Mouse (Mus musculus) midbrain, embryonic 14.5 days (tissue): Measurements from ENCODE around the gene Aifm2. TPM values are rescaled to one million over a fixed set of nuclear protein-coding genes. Genes with fewer than 3 reads are reported as not detected.

Source experiments
- ATAC-seq: fragments of 200-750 bp; cut with Nextera tagmentation; 2 replicates; pipeline ENCODE4 v1.8.0; 2017; ENCODE audit warnings: moderate number of reproducible peaks, moderate library complexity; ENCODE audit not compliant: low FRiP score, low TSS enrichment
- DNase-seq: peaks from one replicate; pipeline ENCODE4 v3.0.0-alpha.2; 2015
- H3K27ac ChIP-seq: fragments of 300-500 bp; sonication (generic); replicated peaks from 2 replicates; pipeline ENCODE4 v1.5.1; 2014; ENCODE audit warnings: mild to moderate bottlenecking, low read depth, low read length, moderate library complexity
- H3K27me3 ChIP-seq: fragments of 300-500 bp; sonication (generic); 2 replicates; pipeline ENCODE4 v1.6.1; 2014; ENCODE audit warnings: low read length, control low read depth, mixed read lengths; ENCODE audit not compliant: control insufficient read depth, insufficient read depth
- H3K36me3 ChIP-seq: fragments of 300-500 bp; sonication (generic); 2 replicates; pipeline ENCODE4 v1.6.1; 2014; ENCODE audit warnings: low read length, control low read depth; ENCODE audit not compliant: control insufficient read depth, insufficient read depth
- H3K4me1 ChIP-seq: fragments of 300-500 bp; sonication (generic); 2 replicates; pipeline ENCODE4 v1.6.1; 2014; ENCODE audit warnings: mild to moderate bottlenecking, antibody characterized with exemption, low read length, control low read depth; ENCODE audit not compliant: control insufficient read depth, insufficient read depth
- H3K4me2 ChIP-seq: fragments of 300-500 bp; sonication (generic); 2 replicates; pipeline ENCODE4 v1.6.1; 2014; ENCODE audit warnings: mild to moderate bottlenecking, low read length, moderate library complexity
- H3K4me3 ChIP-seq: fragments of 300-500 bp; sonication (generic); replicated peaks from 2 replicates; pipeline ENCODE4 v1.5.1; 2014; ENCODE audit warnings: low read depth, low read length
- H3K9ac ChIP-seq: fragments of 300-500 bp; sonication (generic); replicated peaks from 2 replicates; pipeline ENCODE4 v1.6.1; 2014; ENCODE audit warnings: mild to moderate bottlenecking, low read length, moderate library complexity
- H3K9me3 ChIP-seq: fragments of 300-500 bp; sonication (generic); 2 replicates; pipeline ENCODE4 v1.6.1; 2016; ENCODE audit warnings: low read length, control low read depth, mixed read lengths; ENCODE audit not compliant: control insufficient read depth
- WGBS: fragments of 180-500 bp; shearing (Covaris S2); extraction: QIAGEN DNeasy Blood & Tissue Kit; methylation state at CpG from one replicate; pipeline ENCODE4 v1.1.7; 2014; 5-methylcytosine and 5-hydroxymethylcytosine counted together
- polyA plus RNA-seq: library from polyadenylated mRNA; unstranded; fragments of >200 nt; fragmentation: Nextera tagmentation; extraction: Ambion mirVana; gene quantifications from 2 replicates; pipeline ENCODE4 v1.2.1, GENCODE M21; 2014

The Aifm2 gene
- polyA plus RNA-seq, 1 experiment from 2014 or later = 7.0 TPM

DNA sequence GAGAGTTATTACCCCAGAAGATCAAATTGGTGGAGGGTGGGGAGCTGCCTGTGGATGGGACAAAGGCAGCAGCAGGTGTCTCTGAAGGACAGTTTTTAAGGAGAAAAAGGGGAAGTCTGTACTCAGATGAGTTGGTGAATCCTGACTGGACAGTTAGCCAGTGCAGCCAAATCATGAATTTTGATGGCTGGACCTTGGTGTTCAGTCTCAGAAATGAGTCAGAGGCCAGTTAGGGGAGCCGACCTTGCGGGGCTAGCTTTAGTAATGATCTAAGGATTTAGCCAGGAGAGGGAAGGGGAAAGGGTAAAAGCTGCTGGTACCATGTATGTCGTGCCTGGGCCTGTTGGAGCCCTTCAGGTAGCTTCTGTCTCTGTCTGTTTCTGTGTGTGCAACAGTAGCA lies 1.5 kb upstream of the Aifm2 start:
- peaks cover 6% of the 10 kb centered on the region; the same call in 1 of the 2 replicates for H3K4me1 ChIP-seq
- DNase-seq (no peak), ATAC-seq (no peak)
- H3K4me3 ChIP-seq = no peak overlapping the region
- no peak overlapping the region for H3K9ac ChIP-seq
- H3K4me2 ChIP-seq = no peak overlapping the region
- H3K27ac ChIP-seq = no peak overlapping the region
- H3K36me3 ChIP-seq = no peaks in the 10 kb centered on the region
- no peaks in the 10 kb centered on the region for H3K9me3 ChIP-seq
- H3K27me3 ChIP-seq = no peaks in the 10 kb centered on the region
- 75% methylated on average over 3 of the region's 3 CpGs for WGBS

DNA sequence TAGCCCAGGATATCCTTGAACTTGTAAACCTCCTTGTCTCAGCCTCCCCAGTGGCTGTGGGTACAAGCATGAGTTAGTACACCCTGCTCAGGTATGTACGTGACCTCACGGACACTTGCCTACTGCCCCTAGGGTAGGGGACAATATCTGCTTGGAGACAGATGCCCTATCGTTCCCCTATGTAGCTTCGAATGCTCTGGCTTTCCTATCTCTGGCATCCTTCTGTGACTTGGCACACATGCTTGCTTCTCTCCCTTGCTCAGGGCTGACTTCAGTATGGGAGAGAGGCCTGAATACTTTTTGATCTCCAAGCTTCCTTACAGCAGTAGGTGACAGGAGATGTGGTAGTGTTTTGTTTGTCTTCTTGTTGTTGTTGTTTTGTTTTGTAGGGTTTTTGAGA lies 917 bp upstream of the Aifm2 start:
- WGBS = 92% methylated on average over 4 of the region's 4 CpGs
- Histone ChIP-seq H3K4me2 (no peak overlapping the region), H3K9me3 (no peaks in the 10 kb centered on the region), H3K4me1 (peaks cover 6% of the 10 kb centered on the region; the same call in 1 of the 2 replicates), H3K27ac (no peak overlapping the region), H3K4me3 (no peak overlapping the region), H3K36me3 (no peaks in the 10 kb centered on the region), H3K27me3 (no peaks in the 10 kb centered on the region), H3K9ac (no peak overlapping the region)
- ATAC-seq = no peak
- no peak for DNase-seq

- no peak; the same call in 1 of the 2 replicates for ATAC-seq
- peak overlapping the region; percentile 70 for H3K4me2 ChIP-seq
- peak overlapping the region; percentile 44 for H3K9ac ChIP-seq
- peaks cover 6% of the 10 kb centered on the region; the same call in 1 of the 2 replicates for H3K4me1 ChIP-seq
- peak overlapping the region; percentile 44 for H3K4me3 ChIP-seq
- no peak for DNase-seq
- H3K27me3 ChIP-seq = no peaks in the 10 kb centered on the region
- H3K36me3 ChIP-seq = no peaks in the 10 kb centered on the region
- no peaks in the 10 kb centered on the region for H3K9me3 ChIP-seq
- no peak overlapping the region for H3K27ac ChIP-seq
- 3% methylated on average over 11 of the region's 11 CpGs for WGBS
These were observed 387 bp downstream of the Aifm2 start for GRCm38 (mm10) chr10:61715462-61715837.

DNA sequence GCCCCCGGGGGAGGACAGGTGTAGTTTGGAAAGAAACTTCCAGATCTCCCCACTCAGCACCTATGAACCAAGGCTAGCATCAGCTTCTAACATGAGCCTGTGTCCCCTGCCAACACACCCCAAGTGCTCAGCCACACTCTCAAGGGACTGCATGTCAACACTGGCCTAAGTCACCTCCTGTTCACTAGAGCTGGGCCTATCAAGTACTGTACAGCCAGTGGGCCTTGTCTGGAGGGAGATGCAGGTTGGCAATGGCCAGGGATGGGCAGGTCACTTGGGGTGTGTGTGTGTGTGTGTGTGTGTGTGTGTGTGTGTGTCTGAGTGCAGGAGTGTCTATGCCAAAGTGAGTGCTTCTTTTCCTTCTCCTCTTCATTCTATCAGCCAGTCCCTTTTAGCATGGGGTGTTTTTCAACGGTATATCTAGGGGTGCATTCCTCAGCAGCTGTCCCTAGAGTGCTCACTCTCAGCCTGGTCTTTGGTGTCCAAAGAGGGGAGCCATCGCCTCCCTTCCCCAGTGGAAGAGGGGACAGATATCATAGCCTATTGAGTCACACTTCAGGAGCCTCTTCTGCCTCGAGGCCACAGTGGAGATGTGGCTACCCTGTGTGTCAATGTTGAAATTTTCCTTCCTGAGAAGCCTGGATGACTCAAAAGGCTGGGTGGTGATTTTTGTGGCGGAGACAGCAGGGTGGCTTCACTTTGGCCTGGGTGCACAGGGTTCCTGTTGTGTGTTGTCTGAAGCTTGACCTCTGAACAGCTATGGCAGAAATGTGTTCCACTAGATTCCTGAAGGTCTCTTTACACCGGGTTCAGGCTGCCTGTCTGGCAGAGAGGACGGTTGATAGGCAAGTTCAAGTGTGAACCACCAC lies 1.2 kb downstream of the Aifm2 start:
- no peak for ATAC-seq

DNA sequence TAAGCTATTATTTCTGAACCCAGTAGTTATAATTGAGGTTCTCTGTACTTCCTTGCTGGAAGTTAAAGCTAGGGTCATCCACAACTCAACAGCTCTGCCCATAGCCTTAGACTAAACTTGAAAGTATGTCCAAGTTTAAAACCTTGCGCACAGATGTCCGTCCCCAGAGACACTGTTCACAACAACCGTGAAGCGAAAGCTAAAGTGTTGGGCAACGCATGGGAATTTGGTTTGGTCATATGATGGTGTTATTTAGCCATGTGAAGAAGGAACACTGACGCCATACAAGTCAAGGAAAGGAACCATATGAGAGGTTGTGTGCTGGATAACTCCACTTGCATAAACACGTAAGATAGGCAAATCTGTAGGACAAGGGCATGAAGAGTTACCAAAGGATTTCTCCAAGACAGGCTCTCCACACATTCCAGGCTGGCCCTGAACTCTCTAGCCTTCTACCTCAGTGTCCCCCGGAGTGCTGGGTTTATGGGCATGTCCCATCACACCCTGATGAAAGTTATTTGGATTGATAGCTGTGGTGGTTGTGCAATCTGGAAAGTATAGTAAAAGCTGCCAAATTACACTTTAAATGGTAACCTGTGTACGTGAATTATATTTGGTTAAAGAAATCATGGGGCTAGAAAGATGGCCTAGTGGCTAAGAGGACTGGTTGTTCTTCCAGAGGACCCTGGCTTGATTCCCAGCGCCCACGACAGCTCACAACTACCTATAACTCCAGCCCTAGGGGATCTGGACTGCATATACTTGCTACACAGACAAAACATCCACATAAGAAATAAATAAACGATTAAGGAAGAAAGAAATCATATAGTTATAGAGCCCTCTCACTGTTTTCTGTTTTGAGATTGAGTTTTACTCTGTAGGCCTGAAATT lies 2.6 kb downstream of the Aifm2 start:
- 92% methylated on average over 12 of the region's 12 CpGs for WGBS
- no peak overlapping the region for H3K4me2 ChIP-seq
- no peak overlapping the region for H3K4me3 ChIP-seq

More for the DNA sequence above, 1.2 kb downstream of the Aifm2 start:
- no peak for DNase-seq
- Histone ChIP-seq H3K4me2 (peak overlapping the region; percentile 70), H3K36me3 (no peaks in the 10 kb centered on the region), H3K4me3 (no peak overlapping the region), H3K27ac (no peak overlapping the region), H3K27me3 (no peaks in the 10 kb centered on the region), H3K4me1 (peaks cover 6% of the 10 kb centered on the region; the same call in 1 of the 2 replicates), H3K9ac (no peak overlapping the region), H3K9me3 (no peaks in the 10 kb centered on the region)
- WGBS = 75% methylated on average over 7 of the region's 7 CpGs

DNA sequence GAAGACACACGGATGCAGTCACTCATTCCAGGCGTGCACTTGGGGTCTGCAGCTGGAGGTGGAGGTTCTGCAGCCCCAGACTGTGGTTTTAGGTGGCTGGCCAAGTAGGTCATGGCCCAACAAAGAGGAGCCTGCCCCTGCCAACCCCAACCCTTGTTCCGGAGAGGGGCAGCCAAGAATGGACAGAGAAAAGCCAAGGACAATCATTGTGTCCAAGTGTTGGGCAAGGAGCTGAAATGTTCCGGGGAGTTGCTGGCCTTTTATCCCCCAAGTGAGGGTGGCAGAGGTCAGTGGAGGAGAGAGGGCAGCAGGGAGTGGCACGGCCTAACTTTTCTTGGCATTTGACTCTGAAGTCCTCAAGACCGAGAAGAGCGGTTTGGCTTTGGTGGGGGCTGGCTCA lies 5.3 kb downstream of the Aifm2 start:
- ATAC-seq = no peak
- H3K9ac ChIP-seq = no peak overlapping the region
- 92% methylated on average over 7 of the region's 7 CpGs for WGBS

More for the DNA sequence above, 2.6 kb downstream of the Aifm2 start:
- ATAC-seq = no peak
- H3K27ac ChIP-seq = no peak overlapping the region
- no peaks in the 10 kb centered on the region for H3K27me3 ChIP-seq
- H3K4me1 ChIP-seq = peaks cover 6% of the 10 kb centered on the region; the same call in 1 of the 2 replicates
- H3K36me3 ChIP-seq = no peaks in the 10 kb centered on the region
- H3K9me3 ChIP-seq = no peaks in the 10 kb centered on the region
- no peak overlapping the region for H3K9ac ChIP-seq
- no peak for DNase-seq

DNA sequence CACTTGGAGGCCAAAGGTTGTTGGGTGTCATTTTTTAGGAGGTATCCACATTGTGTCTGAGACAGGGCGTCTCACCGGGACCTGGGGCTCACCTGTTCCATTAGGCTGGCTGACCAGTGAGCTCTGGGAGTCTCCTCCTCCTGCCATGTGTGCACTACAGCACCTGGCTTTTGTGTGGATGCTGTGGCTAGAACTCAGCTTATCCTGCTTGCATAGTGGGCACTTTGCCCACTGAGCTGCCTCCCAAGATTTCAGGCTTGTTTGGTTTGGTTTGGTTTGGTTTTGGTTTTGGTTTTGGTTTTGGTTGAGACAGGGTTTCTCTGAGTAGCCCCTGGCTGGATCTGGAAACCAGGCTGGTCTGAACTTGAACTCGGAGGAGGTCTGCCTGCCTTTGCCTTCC lies 7.2 kb downstream of the Aifm2 start:
- no peak overlapping the region for H3K9ac ChIP-seq
- 85% methylated on average over 3 of the region's 3 CpGs for WGBS
- no peak for ATAC-seq

More for the DNA sequence above, 5.3 kb downstream of the Aifm2 start:
- Histone ChIP-seq H3K4me3 (no peak overlapping the region), H3K4me1 (peaks cover 6% of the 10 kb centered on the region; the same call in 1 of the 2 replicates), H3K9me3 (no peaks in the 10 kb centered on the region), H3K27ac (no peak overlapping the region), H3K27me3 (no peaks in the 10 kb centered on the region), H3K36me3 (no peaks in the 10 kb centered on the region), H3K4me2 (no peak overlapping the region)
- DNase-seq = no peak

DNA sequence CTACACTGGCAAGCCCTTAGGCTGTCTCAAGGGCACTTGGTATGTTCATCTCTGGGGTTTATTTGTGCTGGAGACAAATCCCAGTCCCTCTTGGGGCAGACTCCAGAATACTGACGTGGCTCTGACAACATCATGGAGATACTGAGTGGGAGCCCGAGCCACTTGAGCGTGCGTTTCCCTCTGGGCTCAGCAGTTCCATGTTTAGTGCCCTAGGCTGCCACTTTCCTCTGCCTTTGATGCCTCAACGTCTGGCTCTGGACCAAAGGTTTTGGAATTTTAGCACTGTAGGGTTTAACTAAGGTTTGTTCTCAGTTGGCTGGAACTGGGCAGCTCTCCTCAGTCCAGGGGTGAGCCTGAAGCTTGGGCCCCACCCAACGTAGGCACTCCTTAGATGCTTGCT lies 8.2 kb downstream of the Aifm2 start:
- Histone ChIP-seq H3K4me1 (no peaks in the 10 kb centered on the region), H3K9ac (no peak overlapping the region), H3K27me3 (no peaks in the 10 kb centered on the region), H3K4me3 (no peak overlapping the region), H3K4me2 (no peak overlapping the region), H3K27ac (no peak overlapping the region), H3K36me3 (no peaks in the 10 kb centered on the region), H3K9me3 (no peaks in the 10 kb centered on the region)
- ATAC-seq (no peak), DNase-seq (no peak)
- WGBS = 77% methylated on average over 6 of the region's 6 CpGs

More for the DNA sequence above, 7.2 kb downstream of the Aifm2 start:
- Histone ChIP-seq H3K27me3 (no peaks in the 10 kb centered on the region), H3K4me1 (no peaks in the 10 kb centered on the region), H3K27ac (no peak overlapping the region), H3K4me3 (no peak overlapping the region), H3K36me3 (no peaks in the 10 kb centered on the region), H3K9me3 (no peaks in the 10 kb centered on the region), H3K4me2 (no peak overlapping the region)
- DNase-seq = no peak
